Comparison of ENCODE assay signal across 13 mouse cellular contexts in the genomic region with DNA sequence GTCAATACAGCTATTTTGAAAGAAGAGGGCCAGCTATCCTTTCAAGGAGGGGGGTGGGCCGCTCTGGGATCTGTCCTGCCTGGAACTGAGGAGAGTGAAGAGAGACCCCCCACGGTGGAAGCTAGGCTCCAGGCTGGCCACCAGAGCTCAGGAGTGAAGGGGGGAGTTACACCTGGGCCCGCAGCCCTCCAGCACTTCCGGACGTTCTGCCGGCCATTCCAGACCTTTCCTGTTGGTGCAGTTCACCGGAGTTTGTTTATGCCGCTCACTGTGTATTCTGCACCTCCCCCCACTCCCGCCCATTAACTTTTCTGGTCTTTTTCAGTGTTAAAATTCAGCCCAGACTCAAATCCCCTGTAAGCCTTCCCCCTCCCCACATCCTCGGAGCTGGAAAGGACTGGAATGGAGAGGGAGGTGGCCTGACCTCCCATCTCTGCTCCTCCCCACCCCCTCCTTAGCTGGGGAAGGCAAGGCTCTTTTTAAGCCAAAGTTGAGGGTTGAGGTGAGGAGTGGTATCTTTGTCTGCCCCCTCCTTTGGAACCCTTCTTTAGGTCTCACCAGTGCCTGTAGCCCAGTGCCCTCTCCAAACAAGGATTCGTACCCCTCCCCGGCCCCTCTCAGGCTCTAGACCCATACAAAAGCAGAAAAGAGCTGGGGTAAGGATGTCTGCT. TPM values are rescaled to one million over a fixed set of nuclear protein-coding genes. Genes with fewer than 3 reads are reported as not detected.
DNase-seq lines count a peak whose midpoint lies in the region; ATAC-seq lines count a peak whose summit lies in the region.
"Had no signal": no experiment of that assay in that cellular context is flagged by ENCODE, and none has a peak within 500 bp of the region (broad histone marks: within the 10 kb centered on the region; RNA-seq: fewer than 3 reads in every experiment).

No protein-coding gene starts in this region.

- no peak for DNase-seq in heart, postnatal 36 days
- peak; percentile 17 for DNase-seq in embryo, embryonic 10.5 days (ENCODE audit: low spot score)
- no peak for DNase-seq in adrenal gland, postnatal 36 days
- no peak for DNase-seq in gastrocnemius, postnatal 14 days
- no peak for DNase-seq in gastrocnemius, postnatal 36 days
- DNase-seq: heart, postnatal 10 days; thymus, adult 2 months had no signal

- no peak overlapping the region for H3K4me3 ChIP-seq in heart, embryonic 13.5 days
- no peak overlapping the region for H3K4me3 ChIP-seq in kidney, embryonic 16.5 days (ENCODE audit: low read length)
- H3K4me3 ChIP-seq in liver, embryonic 12.5 days = no peak overlapping the region
- H3K4me3 ChIP-seq: left cerebral cortex, adult 2 months; myocyte had no signal

- no peaks in the 10 kb centered on the region for H3K9me3 ChIP-seq in heart, embryonic 13.5 days
- H3K9me3 ChIP-seq in kidney, embryonic 16.5 days (ENCODE audit: low read length) = no peaks in the 10 kb centered on the region
- no peaks in the 10 kb centered on the region for H3K9me3 ChIP-seq in liver, embryonic 12.5 days (replicated peaks)

- 0 out of 2 replicates have a peak overlapping the region, but pooled peaks have one; percentile 9 for H3K4me2 ChIP-seq in heart, embryonic 13.5 days
- H3K4me2 ChIP-seq in kidney, embryonic 16.5 days (replicated peaks; ENCODE audit: low read depth, low read length) = 0 out of 2 replicates have a peak overlapping the region, but pooled peaks have one; percentile 10
- no peak overlapping the region for H3K4me2 ChIP-seq in liver, embryonic 12.5 days

- H3K36me3 ChIP-seq in heart, embryonic 13.5 days = no peaks in the 10 kb centered on the region
- H3K36me3 ChIP-seq in kidney, embryonic 16.5 days (ENCODE audit: insufficient read depth, low read length) = no peaks in the 10 kb centered on the region
- no peaks in the 10 kb centered on the region for H3K36me3 ChIP-seq in liver, embryonic 12.5 days

- 38% methylated on average over 12 of the region's 12 CpGs for WGBS in heart, embryonic 13.5 days
- WGBS in kidney, embryonic 16.5 days = 33% methylated on average over 12 of the region's 12 CpGs
- WGBS in liver, embryonic 12.5 days (ENCODE audit: insufficient replicate concordance) = 43% methylated on average over 12 of the region's 12 CpGs

- H3K4me1 ChIP-seq in heart, embryonic 13.5 days = peaks cover 6% of the 10 kb centered on the region; the same call in 1 of the 2 replicates
- H3K4me1 ChIP-seq in kidney, embryonic 16.5 days (ENCODE audit: insufficient read depth, low read length) = peaks cover 6% of the 10 kb centered on the region
- no peaks in the 10 kb centered on the region; the same call in 1 of the 2 replicates for H3K4me1 ChIP-seq in liver, embryonic 12.5 days

- ATAC-seq in heart, embryonic 13.5 days (ENCODE audit: extremely low read depth, insufficient number of reproducible peaks, low FRiP score, low TSS enrichment) = no peak
- ATAC-seq in kidney, embryonic 16.5 days (ENCODE audit: low FRiP score, low TSS enrichment) = peak; percentile 78
- peak; percentile 24; the same call in 1 of the 2 replicates for ATAC-seq in liver, embryonic 12.5 days
- ATAC-seq: forebrain, embryonic 16.5 days had no signal

- intact Hi-C loops in heart, postnatal 36 days (cut with DNase I) = no loop called here
- intact Hi-C loops in gastrocnemius, postnatal 14 days (cut with DNase I; ENCODE audit: low total_unique reads) = no loop called here
- intact Hi-C loops in gastrocnemius, postnatal 36 days (cut with DNase I) = loop anchor here (5.0 kb wide), 1 partner anchor 58 kb away; no protein-coding TSS in a partner anchor

- no peak overlapping the region for H3K27ac ChIP-seq in heart, embryonic 13.5 days (replicated peaks)
- peak overlapping the region; percentile 43; the same call in 1 of the 2 replicates for H3K27ac ChIP-seq in kidney, embryonic 16.5 days (ENCODE audit: low read length)
- no peak overlapping the region for H3K27ac ChIP-seq in liver, embryonic 12.5 days
- H3K27ac ChIP-seq: left cerebral cortex, adult 2 months had no signal

- peaks cover 25% of the 10 kb centered on the region for H3K27me3 ChIP-seq in heart, embryonic 13.5 days (replicated peaks)
- peaks cover 4% of the 10 kb centered on the region; the same call in 1 of the 2 replicates for H3K27me3 ChIP-seq in kidney, embryonic 16.5 days (ENCODE audit: insufficient read depth, low read length)
- peaks cover 20% of the 10 kb centered on the region for H3K27me3 ChIP-seq in liver, embryonic 12.5 days (replicated peaks)

- H3K9ac ChIP-seq in heart, embryonic 13.5 days = no peak overlapping the region
- no peak overlapping the region for H3K9ac ChIP-seq in kidney, embryonic 16.5 days (replicated peaks; ENCODE audit: low read length)
- H3K9ac ChIP-seq in liver, embryonic 12.5 days = no peak overlapping the region

RNA-seq across cellular contexts. Expression of a gene that starts 44.6 kb away (rescaled TPM):
- polyA plus RNA-seq in heart, embryonic 13.5 days (2015; fragmentation: Nextera tagmentation; extraction: Ambion mirVana) = 6.0 and 6.3 TPM in 2 replicates
- total RNA-seq in heart, postnatal 36 days (2021) = not detected
- polyA plus RNA-seq in kidney, embryonic 16.5 days (2015; fragmentation: Nextera tagmentation; extraction: Ambion mirVana) = 28.9 and 30.5 TPM in 2 replicates
- 55.2 and 56.5 TPM in 2 replicates for polyA plus RNA-seq in liver, embryonic 12.5 days (2016; fragmentation: Nextera tagmentation; extraction: Ambion mirVana)
- 1 to 10 TPM in 1 of 2 experiments, under 1 TPM in 1; 0.49 to 2.0 TPM for total RNA-seq in adrenal gland, postnatal 36 days (2021)
- not detected for total RNA-seq in gastrocnemius, postnatal 14 days (2021)
- total RNA-seq in gastrocnemius, postnatal 36 days (2021) = not detected
